Mouse (Mus musculus) urinary bladder, postnatal 0 days (tissue): Measurements from ENCODE around the gene Pten. TPM values are rescaled to one million over a fixed set of nuclear protein-coding genes. Genes with fewer than 3 reads are reported as not detected.

ENCODE experiments used
- polyA plus RNA-seq: library from polyadenylated mRNA; unstranded; fragments of >200 nt; fragmentation: Nextera tagmentation; extraction: Ambion mirVana; gene quantifications from 2 replicates; pipeline ENCODE4 v1.2.1, GENCODE M21; 2015

Pten gene
- polyA plus RNA-seq: 5.9 and 6.6 TPM in 2 replicates

DNA sequence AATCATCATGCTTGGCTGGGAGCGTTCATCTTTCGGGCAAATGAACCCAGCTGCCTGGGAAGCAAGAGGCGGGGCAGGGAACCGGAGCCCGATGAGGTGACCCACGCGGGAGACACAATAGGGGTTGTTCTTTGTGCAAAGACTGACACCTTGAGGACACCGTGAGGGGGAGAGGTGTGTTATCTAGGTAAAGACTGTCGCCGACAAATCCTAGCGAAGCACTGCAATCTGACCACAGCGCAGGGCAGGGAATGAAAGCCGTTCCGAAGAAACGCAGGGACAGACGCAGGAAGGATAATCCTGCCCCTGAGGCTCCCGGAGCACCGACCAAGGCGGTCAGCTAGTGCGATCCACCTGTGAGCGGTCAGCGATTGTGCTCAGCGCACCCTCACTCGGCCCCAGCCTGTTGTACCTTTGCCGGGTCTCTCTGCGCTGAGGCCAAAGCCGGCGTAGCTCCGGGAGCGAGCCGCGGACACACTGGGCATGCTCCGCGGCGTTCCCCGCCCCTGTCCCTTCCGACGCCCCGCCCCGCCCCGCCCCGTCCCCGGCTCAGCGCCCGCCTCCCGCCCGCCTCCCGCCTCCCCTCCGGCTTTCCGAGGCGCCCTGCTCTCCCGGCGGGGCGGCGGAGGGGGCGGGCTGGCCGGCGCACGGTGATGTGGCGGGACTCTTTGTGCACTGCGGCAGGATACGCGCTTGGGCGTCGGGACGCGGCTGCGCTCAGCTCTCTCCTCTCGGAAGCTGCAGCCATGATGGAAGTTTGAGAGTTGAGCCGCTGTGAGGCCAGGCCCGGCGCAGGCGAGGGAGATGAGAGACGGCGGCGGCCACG lies at the start of gene Pten:
Gene Pten (plus strand): TSS at position 598 of the 826 bp plus-strand sequence.

DNA sequence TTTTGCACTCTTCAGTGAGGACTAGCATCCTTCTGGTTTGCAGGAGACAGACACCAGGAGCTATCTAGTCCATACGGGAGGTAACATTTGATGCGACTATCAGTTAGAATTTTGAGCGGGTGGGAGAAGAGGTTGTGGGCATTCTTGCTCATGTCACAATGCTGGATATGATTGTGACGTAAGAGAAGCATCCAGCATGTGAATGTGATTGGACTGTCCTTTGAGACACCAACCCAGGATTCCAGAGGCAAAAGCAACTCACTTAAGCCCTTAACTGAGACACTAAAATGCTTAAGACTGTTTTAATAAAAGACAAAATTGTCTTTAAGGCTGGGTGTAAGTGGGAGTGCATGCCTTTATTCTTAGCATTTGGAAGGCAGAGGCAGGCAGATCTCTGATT lies 17.6 kb upstream of the Pten start, which contains the start of gene Atad1:
Gene Atad1 (minus strand): TSS at position 101 of the 400 bp plus-strand sequence.

Other genes starting within 250 kb of the Pten start
- gene Papss2, start 161.7 kb upstream of the Pten start, polyA plus RNA-seq: 3.7 and 8.8 TPM in 2 replicates
- 33.8 and 39.0 TPM in 2 replicates for gene Atad1, start 17.7 kb upstream of the Pten start, polyA plus RNA-seq